Mouse (Mus musculus): ENCODE results near the gene Etl4.

GRCm38 (mm10) chr2:20037671-20038070 lies 128.1 kb downstream of the Etl4 start:
- no peak for TF ChIP-seq EP300 (IDR thresholded peaks at IDR 0.05; ENCODE audit: insufficient read depth, low read depth, low read length)
- TF ChIP-seq CTCF (IDR thresholded peaks at IDR 0.05; ENCODE audit: low read depth, low read length) = no peak
- TF ChIP-seq POLR2A (IDR thresholded peaks at IDR 0.05; ENCODE audit: insufficient read depth, low read length) = no peak
